Mouse (Mus musculus): ENCODE measurements at regions not wholly inside any gene's neighbourhood (a gene's known extent, or its start where the extent isn't known, plus 50 kb on each side); places are given as distances from the start of the nearest gene placed in this dataset.
A peak's percentile ranks its signal among the peaks of the same experiment; 100 is the strongest.
"Not testable (repeated sequence)": the region's sequence is repeated elsewhere in the genome, so short reads cannot be mapped to it uniquely, and the experiment has no call there.

DNA sequence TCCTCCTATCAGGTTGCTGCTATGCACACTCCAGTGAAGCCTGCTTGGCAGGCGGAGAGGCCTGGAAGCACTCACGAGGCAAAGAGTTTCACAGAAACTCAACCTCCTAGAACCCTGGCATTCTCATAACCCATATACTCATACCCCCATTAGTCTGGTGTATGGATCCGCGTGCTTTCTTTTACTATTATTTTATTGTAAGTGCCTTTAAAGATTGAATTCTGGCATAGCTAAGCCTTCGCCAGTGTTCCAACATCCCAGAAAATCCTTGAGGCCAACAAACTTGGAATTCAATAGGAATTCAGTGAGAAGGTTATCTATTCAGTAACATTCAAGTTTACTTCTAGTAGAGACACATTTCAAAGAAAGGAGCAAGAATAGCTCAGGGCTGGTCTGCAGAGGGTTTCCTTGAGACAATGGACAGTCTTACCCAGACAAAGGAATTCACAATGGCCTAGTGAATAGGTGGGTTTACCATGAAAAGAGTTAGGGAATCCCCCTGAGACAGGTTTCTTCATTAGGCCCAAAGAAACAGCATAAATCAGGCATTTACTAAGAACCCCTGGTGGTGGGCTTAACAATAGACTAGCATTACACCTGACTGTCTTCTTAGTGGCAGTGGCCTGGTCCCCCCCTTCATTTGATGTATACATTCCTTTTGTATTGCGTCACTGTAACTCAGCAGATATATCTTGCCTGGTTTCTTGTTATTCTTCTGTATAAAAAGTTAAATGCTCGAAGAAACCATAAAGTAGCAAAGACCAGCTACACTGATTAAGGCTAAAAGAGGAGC is 80.8 kb upstream of the Gm15446 start:
- peak; percentile 90 for DNase-seq (ENCODE audit: low read depth, low spot score)

DNA sequence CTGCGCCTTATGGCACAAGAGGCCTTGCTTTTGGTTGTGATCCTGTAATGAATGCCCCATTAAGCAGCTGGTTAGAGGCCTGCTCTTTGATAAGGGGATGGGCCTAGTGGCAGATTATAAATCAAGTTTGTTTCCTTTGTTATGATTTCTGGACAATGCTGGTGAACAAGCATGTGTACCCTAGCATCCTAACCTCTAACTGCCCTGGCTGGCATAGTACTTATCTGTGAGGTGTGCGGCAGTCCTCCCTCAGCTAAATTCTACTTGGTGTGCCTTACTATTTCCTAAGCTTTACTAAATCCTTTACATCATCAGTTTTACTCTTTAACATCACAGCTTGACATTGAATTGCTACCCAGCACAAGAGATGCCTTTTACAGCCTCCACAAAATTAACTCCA is 79.0 kb upstream of the Gm15446 start:
- DNase-seq (ENCODE audit: low read depth, low spot score), result not testable (repeated sequence)

DNA sequence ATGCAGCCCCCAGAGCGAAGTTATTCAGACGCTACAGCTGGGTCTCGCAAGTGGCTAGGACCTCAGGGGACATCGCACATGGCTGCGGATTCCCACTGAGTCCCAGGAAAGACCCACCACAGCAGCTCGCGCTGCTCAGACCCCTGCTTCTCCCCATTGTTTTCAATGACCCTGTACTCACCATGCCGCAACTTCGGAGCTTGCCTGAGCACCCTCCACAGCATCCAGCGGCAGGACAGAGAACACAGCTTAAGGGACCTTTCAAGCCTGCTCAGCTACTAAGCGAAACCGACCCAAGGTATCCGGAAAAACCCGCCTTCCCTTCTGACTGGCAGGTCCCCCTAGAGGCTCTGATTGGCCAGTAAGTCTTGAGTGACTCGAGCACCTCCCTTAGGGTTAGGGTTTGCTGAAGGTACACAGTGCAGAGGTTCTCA is 78.4 kb upstream of the Gm15446 start:
- peak; percentile 93 for DNase-seq (ENCODE audit: low read depth, low spot score)

DNA sequence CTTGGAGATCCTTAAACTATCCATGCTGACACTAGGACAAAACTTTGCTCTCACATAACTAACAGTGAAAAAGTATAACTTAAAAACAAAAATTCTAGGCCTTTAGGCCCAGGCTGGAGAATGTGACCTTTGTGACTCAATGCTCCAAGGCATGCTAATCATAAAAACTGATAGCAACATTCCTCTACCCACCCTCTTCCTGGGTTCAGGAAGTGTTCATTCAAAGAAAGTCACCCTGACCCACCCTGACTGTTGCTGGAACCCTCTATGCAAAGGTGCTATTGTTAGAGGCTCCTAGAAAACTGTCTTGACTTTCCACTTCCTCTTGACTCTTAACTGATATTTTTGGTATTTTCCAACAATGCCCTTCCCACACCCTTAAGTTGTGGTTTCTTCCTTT is 72.0 kb upstream of the Gm15446 start:
- DNase-seq (ENCODE audit: low read depth, low spot score), result peak; percentile 33

DNA sequence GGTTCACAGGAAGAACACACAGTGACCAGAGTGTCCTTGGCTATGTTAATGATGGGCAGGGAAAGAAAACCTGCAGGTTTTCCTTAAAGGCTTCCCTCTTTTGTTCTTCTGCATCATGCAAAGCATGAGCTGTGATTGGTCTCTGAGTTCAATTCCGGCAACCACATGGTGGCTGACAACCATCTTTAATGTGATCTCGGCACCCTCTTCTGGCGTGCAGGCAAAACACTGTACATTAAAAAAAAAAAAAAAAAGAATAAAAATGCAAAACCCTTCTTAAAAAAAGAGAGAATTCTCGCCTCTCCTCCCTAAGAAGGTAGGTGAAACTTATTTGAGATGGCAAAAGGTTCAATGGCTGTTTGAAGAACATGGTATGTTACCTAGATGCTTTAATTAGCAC is 62.8 kb upstream of the Gm15446 start:
- peak; percentile 64 for DNase-seq (ENCODE audit: low read depth, low spot score)

DNA sequence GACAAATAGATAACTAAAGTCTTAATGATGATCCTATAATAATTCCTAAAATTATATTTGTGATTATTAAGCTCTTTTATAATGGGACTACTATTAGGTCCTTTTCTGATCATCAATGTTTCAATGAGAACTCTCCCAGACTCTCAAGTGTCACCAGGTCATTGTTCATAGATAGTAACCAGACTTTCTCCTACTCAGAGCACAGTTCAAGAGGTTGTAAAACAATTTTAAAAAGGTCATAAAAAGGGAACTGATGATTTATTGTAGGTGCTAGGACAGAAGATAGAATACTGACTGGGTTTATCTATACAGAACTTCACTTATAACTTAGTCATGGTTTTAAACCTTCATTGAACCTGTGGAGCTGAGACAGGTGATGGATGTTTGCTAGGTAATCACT is 58.7 kb upstream of the Gm15446 start:
- DNase-seq (ENCODE audit: low read depth, low spot score), result not testable (repeated sequence)

DNA sequence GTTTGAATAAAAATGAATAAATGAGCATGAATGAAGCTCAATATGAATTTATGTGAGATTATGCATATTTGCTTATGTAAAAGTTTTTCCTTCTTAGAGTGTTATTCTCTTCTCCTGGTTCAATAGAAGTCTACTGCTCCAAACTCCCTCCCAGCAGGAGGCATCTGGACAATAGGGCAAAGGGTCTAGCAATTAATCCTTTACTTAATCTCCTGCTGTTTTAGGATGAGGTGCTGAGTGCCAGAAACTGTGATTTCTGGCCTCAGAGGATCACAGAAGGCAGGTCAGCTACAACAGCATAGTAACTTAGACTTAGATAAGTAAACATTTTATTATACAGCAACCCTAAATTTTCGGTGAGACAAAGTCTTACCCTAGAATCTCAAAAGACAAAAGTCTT is 57.6 kb upstream of the Gm15446 start:
- peak; percentile 56 for DNase-seq (ENCODE audit: low read depth, low spot score)

DNA sequence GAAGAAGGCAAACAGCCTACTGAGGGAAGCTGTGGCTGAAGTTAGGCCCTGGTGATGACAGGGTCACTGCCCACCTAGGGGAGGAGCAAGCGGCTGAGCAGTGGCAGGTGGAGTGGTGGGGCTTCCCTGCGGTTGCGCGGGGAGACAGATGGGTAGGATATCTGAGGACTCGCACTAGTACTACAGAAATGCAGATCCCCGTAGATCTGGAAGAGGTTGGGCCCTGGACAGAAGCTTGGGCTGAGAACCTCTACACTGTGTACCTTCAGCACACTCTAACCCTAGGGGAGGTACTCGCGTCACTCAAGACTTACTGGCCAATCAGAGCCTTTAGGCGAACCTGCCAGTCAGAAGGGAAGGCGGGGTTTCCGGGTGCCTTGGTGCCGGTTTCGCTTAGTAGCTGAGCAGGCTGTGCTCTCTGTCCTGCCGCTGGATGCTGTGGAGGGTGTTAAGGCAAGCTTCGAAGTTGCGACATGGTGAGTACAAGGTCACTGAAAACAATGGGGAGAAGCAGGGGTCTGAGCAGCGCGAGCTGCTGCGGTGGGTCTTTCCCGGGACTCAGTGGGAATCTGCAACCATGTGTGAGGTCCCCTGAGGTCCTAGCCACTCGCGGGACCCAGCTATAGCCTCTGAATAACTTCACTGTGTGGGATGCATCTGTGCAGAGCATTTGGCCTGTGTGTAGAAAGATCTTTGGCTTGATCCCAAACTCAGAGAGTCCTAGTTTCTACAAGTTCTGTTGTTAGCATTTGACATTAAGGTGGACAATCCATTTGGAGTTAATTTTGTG is 56.7 kb upstream of the Gm15446 start:
- peak; percentile 97 for DNase-seq (ENCODE audit: low read depth, low spot score)

DNA sequence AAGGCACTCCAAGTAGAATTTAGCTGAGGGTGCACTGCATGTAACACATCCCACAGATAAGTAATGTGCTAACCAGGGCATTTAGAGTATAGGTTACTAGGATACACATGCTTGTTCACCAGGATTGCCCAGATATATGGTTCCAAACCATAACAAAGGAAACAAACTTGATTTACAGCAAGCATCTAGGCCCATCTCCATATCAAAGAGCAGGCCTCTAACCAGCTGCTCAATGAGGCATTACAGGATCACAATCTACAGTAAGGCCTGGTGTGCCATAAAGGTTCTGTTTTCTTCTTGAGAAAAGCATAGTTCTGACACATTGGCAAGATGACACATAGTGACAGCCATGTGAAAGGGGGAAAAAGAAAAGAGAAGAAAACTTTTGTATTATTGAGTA is 56.0 kb upstream of the Gm15446 start:
- DNase-seq (ENCODE audit: low read depth, low spot score), result not testable (repeated sequence)
